Mouse (Mus musculus) liver, embryonic 11.5 days (tissue): Measurements from ENCODE around the gene Mmrn1. TPM values are rescaled to one million over a fixed set of nuclear protein-coding genes. Genes with fewer than 3 reads are reported as not detected.

Experiments used
- ATAC-seq: fragments of 200-750 bp; cut with Nextera tagmentation; replicated peaks from 2 replicates; pipeline ENCODE4 v1.8.0; 2017; ENCODE audit warnings: moderate number of reproducible peaks, mild to moderate bottlenecking, moderate TSS enrichment, moderate library complexity; ENCODE audit not compliant: low FRiP score
- DNase-seq: peaks from one replicate; pipeline ENCODE4 v3.0.0-alpha.2; 2017; ENCODE audit warnings: low spot score
- H3K27ac ChIP-seq: fragments of 300-500 bp; sonication (generic); 2 replicates; pipeline ENCODE4 v1.5.1; 2014; ENCODE audit warnings: mild to moderate bottlenecking, low read depth, low read length, control low read depth
- H3K27me3 ChIP-seq: fragments of 300-500 bp; sonication (generic); replicated peaks from 2 replicates; pipeline ENCODE4 v1.6.1; 2014; ENCODE audit warnings: low read length, mixed read lengths; ENCODE audit not compliant: control insufficient read depth, insufficient read depth
- H3K36me3 ChIP-seq: fragments of 300-500 bp; sonication (generic); 2 replicates; pipeline ENCODE4 v1.6.1; 2014; ENCODE audit warnings: mild to moderate bottlenecking, low read length, moderate library complexity, mixed read lengths; ENCODE audit not compliant: control insufficient read depth, insufficient read depth
- H3K4me1 ChIP-seq: fragments of 300-500 bp; sonication (generic); replicated peaks from 2 replicates; pipeline ENCODE4 v1.6.1; 2014; ENCODE audit warnings: low read length, mixed read lengths; ENCODE audit not compliant: control insufficient read depth, insufficient read depth
- H3K4me2 ChIP-seq: fragments of 300-500 bp; sonication (generic); 2 replicates; pipeline ENCODE4 v1.6.1; 2014; ENCODE audit warnings: mild to moderate bottlenecking, control low read depth, moderate library complexity
- H3K4me3 ChIP-seq: fragments of 300-500 bp; sonication (generic); 2 replicates; pipeline ENCODE4 v1.5.1; 2014; ENCODE audit warnings: low read depth, low read length, control low read depth
- H3K9ac ChIP-seq: fragments of 300-500 bp; sonication (generic); 2 replicates; pipeline ENCODE4 v1.6.1; 2014; ENCODE audit warnings: low read depth, low read length, control low read depth
- H3K9me3 ChIP-seq: fragments of 300-500 bp; sonication (generic); 2 replicates; pipeline ENCODE4 v1.6.1; 2016; ENCODE audit warnings: low read length, inconsistent platforms, mixed read lengths; ENCODE audit not compliant: control insufficient read depth
- WGBS: fragments of 180-500 bp; shearing (Covaris S2); extraction: QIAGEN DNeasy Blood & Tissue Kit; methylation state at CpG from one replicate; pipeline ENCODE4 v1.1.7; 2014; 5-methylcytosine and 5-hydroxymethylcytosine counted together
- polyA plus RNA-seq: library from polyadenylated mRNA; unstranded; fragments of >200 nt; fragmentation: Nextera tagmentation; extraction: Ambion mirVana; gene quantifications from 2 replicates; pipeline ENCODE4 v1.2.1, GENCODE M21; 2014

Mmrn1 gene
- polyA plus RNA-seq, 1 experiment from 2014 or later, result 15.0 TPM

DNA sequence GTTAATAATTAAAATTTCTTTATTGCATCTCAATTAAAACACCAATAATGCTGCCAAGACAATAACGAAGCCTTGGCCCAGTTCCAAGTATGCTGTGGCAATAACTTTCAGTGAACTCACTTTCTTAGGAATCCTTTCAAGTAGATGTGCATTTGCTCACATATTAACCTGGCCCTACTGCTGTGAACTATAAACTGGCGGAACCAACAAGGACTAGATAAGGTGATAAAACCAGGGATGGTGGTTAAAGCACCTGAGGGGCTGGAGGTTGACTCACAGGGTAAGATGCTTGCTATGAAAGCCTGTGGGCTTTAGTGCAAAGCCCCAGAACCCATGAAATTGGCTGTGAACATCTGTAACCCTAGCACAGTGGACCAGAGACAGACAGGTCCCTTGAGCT is 54.3 kb downstream of the Mmrn1 start:
- H3K9ac ChIP-seq, result no peak overlapping the region
- H3K9me3 ChIP-seq, result no peaks in the 10 kb centered on the region
- 74% methylated on average over 2 of the region's 2 CpGs for WGBS
- no peak overlapping the region for H3K4me3 ChIP-seq
- no peak overlapping the region for H3K4me2 ChIP-seq
- no peak overlapping the region for H3K27ac ChIP-seq
- no peak for ATAC-seq
- H3K4me1 ChIP-seq, result no peaks in the 10 kb centered on the region
- H3K27me3 ChIP-seq, result no peaks in the 10 kb centered on the region
- no peaks in the 10 kb centered on the region for H3K36me3 ChIP-seq
- no peak for DNase-seq

DNA sequence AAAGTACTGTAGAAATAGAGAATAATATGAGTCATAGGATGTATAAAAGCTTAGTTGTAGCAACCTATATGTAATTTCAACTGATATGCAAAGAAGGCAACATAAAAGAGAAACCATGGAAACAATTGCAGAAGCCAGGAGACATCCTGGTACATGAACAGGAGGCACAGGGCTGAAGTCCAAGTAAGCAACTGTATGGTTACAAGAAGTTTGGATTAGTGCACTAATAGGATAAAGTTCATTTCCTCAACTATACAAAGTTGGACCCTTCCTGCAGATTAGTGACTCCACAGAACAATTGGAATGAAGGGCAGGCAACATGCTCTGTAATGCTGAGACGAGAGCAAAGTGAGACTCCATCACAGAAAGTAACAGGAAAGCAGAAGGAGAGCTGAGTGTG is 59.6 kb downstream of the Mmrn1 start:
- no peaks in the 10 kb centered on the region for H3K4me1 ChIP-seq
- DNase-seq (no peak), ATAC-seq (no peak)
- no peak overlapping the region for H3K4me2 ChIP-seq
- WGBS, result 70% methylated on average over 1 of the region's 1 CpGs
- H3K9ac ChIP-seq, result no peak overlapping the region
- H3K9me3 ChIP-seq, result no peaks in the 10 kb centered on the region
- H3K27ac ChIP-seq, result no peak overlapping the region
- no peak overlapping the region for H3K4me3 ChIP-seq
- no peaks in the 10 kb centered on the region for H3K36me3 ChIP-seq
- no peaks in the 10 kb centered on the region for H3K27me3 ChIP-seq

DNA sequence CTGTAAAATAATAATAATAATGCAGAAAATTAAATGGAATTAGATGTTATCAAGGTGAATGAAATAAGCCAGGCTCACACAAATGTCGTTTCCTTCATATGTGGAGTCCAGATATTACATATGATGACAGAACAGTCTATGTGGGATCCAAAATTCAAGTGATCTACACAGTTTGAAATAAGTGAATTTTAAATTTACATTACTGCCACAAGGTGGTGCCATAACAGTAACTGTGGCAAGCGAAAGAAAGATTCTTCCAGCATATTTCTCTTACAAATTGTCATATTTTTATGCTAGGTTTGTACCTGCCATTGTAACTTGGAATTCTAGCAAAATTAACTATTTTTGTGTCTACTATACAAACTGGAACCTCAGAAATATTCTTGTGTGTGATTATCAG is 61.1 kb downstream of the Mmrn1 start:
- DNase-seq (no peak), ATAC-seq (no peak)
- Histone ChIP-seq H3K27ac (no peak overlapping the region), H3K9me3 (no peaks in the 10 kb centered on the region), H3K4me1 (no peaks in the 10 kb centered on the region), H3K9ac (no peak overlapping the region), H3K27me3 (no peaks in the 10 kb centered on the region), H3K4me2 (no peak overlapping the region), H3K4me3 (no peak overlapping the region), H3K36me3 (no peaks in the 10 kb centered on the region)
- WGBS, result 37% methylated on average over 2 of the region's 2 CpGs

DNA sequence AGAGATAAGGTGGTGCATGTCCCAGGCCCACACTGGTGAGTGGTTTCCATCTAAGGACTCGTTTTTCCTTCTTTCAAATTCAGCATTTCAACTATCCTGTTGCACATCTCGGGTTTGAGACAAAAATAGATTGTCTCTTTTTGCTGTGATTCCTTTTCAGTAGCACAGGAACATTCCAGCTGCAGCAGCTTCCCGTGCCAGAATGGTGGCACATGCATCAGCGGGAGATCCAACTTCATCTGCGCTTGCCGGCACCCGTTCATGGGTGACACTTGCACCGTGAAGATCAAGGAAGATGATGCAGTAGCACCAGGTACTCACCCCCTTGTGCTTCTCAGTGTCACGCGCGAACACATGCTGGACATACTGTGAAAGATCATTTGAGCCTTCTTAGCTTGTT is 62.1 kb downstream of the Mmrn1 start:
- ATAC-seq (no peak), DNase-seq (no peak)
- no peaks in the 10 kb centered on the region for H3K27me3 ChIP-seq
- 84% methylated on average over 11 of the region's 11 CpGs for WGBS
- H3K27ac ChIP-seq, result no peak overlapping the region
- H3K9me3 ChIP-seq, result no peaks in the 10 kb centered on the region
- H3K36me3 ChIP-seq, result no peaks in the 10 kb centered on the region
- no peak overlapping the region for H3K4me3 ChIP-seq
- H3K4me2 ChIP-seq, result no peak overlapping the region
- no peak overlapping the region for H3K9ac ChIP-seq
- no peaks in the 10 kb centered on the region for H3K4me1 ChIP-seq

DNA sequence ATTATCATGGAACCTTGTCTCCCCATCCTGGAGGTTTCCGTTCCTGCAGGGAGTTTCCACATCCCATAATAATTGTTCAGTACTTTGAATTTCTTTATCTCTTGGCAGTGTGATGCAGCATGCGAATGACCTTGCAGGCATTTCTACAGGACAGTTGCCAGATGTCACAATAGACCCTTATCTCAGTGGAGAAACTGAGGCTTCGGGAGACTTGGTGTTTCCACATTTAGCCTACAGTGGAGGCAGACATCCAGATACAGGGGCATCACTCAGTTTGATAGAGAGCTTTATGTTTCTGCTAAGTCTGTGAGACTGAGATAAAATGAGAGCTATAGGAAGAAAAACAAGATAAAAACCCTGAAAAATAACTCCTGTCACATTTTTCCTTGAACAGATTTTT is 63.0 kb downstream of the Mmrn1 start:
- ATAC-seq, result no peak
- H3K4me3 ChIP-seq, result no peak overlapping the region
- 56% methylated on average over 3 of the region's 3 CpGs for WGBS
- H3K27me3 ChIP-seq, result no peaks in the 10 kb centered on the region
- H3K27ac ChIP-seq, result no peak overlapping the region
- H3K9ac ChIP-seq, result no peak overlapping the region
- no peaks in the 10 kb centered on the region for H3K4me1 ChIP-seq
- no peaks in the 10 kb centered on the region for H3K9me3 ChIP-seq
- H3K4me2 ChIP-seq, result no peak overlapping the region
- DNase-seq, result no peak
- no peaks in the 10 kb centered on the region for H3K36me3 ChIP-seq

DNA sequence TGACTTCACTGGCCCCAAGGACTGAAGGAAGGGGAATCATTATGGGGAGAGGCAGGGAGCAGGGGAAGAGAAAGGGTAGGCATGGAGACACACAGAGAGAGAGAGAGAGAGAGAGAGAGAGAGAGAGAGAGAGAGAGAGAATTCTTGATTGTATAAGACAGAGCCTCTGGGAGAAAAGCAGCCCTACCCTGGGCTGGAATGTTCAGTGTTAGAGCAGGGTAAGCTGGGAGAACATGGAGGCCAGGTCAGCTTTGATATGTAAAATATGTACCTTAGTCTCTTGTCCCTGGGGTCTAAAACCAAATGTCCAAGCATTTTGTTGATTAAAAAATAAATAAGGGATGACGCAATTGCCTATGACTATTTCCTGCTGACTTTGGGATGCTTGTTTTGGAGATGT is 67.6 kb downstream of the Mmrn1 start:
- Histone ChIP-seq H3K4me3 (no peak overlapping the region), H3K9me3 (no peaks in the 10 kb centered on the region), H3K27me3 (no peaks in the 10 kb centered on the region), H3K9ac (no peak overlapping the region), H3K27ac (no peak overlapping the region), H3K4me2 (no peak overlapping the region), H3K4me1 (no peaks in the 10 kb centered on the region), H3K36me3 (no peaks in the 10 kb centered on the region)
- DNase-seq, result no peak
- no peak for ATAC-seq
- WGBS, result 93% methylated on average over 1 of the region's 1 CpGs

DNA sequence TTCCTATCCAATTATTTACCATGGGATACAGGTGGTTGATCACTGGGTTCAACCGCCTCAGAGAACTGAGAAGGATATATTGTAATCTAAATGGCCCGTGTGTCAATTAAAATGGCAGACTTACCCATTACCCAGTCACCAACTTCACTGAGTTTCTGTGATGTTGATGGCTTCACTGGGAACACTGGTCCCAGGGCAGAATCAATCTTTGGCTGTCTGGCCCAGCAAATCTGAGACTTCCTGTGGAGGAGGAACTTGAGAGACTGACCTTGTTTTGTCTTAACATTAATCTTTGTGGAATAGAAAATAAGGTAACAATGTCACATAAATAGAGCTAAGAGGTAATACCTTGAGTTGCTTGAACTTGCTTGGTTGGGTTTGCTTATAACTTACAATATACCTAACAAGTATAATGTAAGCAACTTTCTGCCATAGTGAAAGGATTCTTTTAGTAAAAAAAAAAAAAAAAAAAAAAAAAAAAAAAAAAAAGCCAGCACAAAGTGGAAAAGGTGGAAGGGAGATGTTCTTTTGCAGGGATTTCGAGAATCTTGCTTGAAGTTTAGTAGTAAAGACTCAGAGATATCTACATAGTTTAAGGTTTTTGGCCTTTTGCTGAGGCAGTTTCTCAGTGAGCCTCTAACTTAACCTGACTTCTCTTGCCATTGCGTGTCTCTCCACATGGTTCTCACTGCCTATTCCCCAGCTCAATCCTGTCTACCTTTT is 68.8 kb downstream of the Mmrn1 start:
- Histone ChIP-seq H3K9ac (no peak overlapping the region), H3K36me3 (no peaks in the 10 kb centered on the region), H3K9me3 (no peaks in the 10 kb centered on the region), H3K27ac (no peak overlapping the region), H3K27me3 (no peaks in the 10 kb centered on the region), H3K4me2 (no peak overlapping the region), H3K4me1 (no peaks in the 10 kb centered on the region), H3K4me3 (no peak overlapping the region)
- ATAC-seq (no peak), DNase-seq (no peak)
- 71% methylated on average over 4 of the region's 4 CpGs for WGBS

DNA sequence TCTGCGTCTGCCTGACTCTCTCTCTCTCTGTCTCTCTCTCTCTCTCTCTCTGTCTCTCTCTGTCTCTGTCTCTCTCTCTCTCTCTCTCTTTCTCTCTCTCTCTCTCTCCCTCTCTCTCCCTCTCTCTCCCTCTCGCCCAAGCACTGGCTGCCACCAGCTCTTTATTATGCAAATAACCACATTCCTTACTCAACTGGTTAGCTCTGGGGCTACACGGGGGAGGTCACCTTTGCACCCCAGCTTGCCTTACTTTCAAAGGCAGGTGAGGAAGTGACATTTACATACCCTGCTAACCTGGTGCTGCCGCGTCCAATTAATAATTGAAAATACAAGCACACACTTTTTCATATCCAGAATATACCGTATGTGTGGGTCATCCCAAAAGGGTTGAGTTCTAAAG is 69.3 kb downstream of the Mmrn1 start:
- Histone ChIP-seq H3K36me3 (no peaks in the 10 kb centered on the region), H3K9ac (no peak overlapping the region), H3K4me2 (no peak overlapping the region), H3K4me1 (no peaks in the 10 kb centered on the region), H3K27ac (no peak overlapping the region), H3K9me3 (no peaks in the 10 kb centered on the region), H3K4me3 (no peak overlapping the region), H3K27me3 (no peaks in the 10 kb centered on the region)
- DNase-seq, result no peak
- ATAC-seq, result no peak
- WGBS, result 27% methylated on average over 6 of the region's 6 CpGs

DNA sequence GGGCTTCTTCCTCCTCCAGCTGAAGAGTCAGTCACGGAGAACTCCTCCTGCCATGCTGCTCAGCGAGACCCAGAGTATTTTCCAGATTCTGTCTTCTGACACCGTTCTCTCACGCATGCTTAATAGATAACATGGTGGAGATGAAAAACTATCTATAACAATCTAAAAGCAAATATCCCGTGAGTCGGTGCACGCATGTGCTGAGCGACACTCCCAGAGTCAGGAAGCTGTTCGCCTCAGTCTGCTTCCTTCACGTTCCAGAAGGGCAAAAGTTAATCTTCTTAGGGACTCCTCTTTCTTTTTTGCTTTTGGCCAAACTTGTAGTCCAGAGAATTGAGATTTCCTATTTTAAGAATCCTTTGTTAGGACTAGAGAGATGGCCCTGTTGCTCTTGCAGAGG is 69.7 kb downstream of the Mmrn1 start:
- Histone ChIP-seq H3K4me2 (no peak overlapping the region), H3K27ac (no peak overlapping the region), H3K27me3 (no peaks in the 10 kb centered on the region), H3K9me3 (no peaks in the 10 kb centered on the region), H3K4me1 (no peaks in the 10 kb centered on the region), H3K4me3 (no peak overlapping the region), H3K9ac (no peak overlapping the region), H3K36me3 (no peaks in the 10 kb centered on the region)
- 43% methylated on average over 10 of the region's 10 CpGs for WGBS
- DNase-seq, result no peak
- no peak for ATAC-seq
